Comparison of ENCODE assay signal across 20 mouse cellular contexts in the genomic region with DNA sequence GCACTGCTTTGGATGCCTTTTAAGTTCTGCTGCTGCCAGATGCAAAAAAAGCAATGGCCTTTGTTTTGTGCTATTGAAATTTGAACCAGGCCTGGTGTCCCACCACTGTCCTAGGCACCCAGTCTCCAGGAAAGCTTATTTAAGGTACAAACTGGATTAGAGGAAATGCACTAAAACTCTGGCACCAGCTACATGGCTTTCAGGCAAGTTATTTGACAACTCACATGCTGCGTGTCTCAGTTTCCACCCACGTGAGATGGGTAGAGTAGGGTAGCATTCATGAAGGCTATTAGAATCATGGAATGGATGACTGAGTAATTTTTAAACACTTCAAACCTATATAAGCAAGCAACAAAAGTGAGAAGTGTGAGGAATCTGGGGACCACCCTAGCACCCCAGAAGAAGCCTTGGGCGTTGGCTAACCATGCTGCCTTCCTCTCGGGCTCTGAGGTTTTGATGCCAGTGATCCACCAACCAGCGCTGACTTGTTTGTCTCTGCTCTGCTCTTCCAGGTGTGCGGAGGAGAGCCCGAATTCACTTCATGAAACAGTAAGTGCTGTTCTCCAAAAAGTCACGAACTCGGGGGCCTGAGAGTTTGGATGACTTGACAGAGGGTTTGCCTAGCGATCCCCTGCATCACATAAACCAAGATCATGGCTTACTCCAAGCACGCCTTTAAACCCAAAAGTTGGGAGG. TPM values are rescaled to one million over a fixed set of nuclear protein-coding genes. Genes with fewer than 3 reads are reported as not detected.
DNase-seq lines count a peak whose midpoint lies in the region; TF ChIP-seq lines count a peak whose summit lies in the region.
"Had no signal": no experiment of that assay in that cellular context is flagged by ENCODE, and none has a peak within 500 bp of the region (broad histone marks: within the 10 kb centered on the region; RNA-seq: fewer than 3 reads in every experiment).

No protein-coding gene starts in this region.

- DNase-seq in heart, adult 11 months = peak; percentile 71
- no peak for DNase-seq in heart, adult 9 months (ENCODE audit: low spot score in 2 of 2)
- peak; percentile 64 to 79 for DNase-seq in thymus, adult 18-20 months
- DNase-seq in thymus, postnatal 14 days = peak; percentile 80
- no peak for DNase-seq in layer of hippocampus, adult 2 months (ENCODE audit: low spot score in 2 of 2)
- DNase-seq in adrenal gland, postnatal 25 days = no peak
- DNase-seq in layer of hippocampus, postnatal 14 days (ENCODE audit: low spot score in 2 of 2) = no peak
- DNase-seq: adrenal gland, postnatal 10 days; cerebellum, adult 18-20 months; cerebellum, postnatal 10 days; gastrocnemius, postnatal 14 days; heart, postnatal 14 days had no signal

- no peak overlapping the region for H3K4me3 ChIP-seq in layer of hippocampus, adult 2 months
- H3K4me3 ChIP-seq: embryonic facial prominence, embryonic 12.5 days; forebrain, embryonic 15.5 days; hindbrain, embryonic 13.5 days had no signal

- H3K27ac ChIP-seq in layer of hippocampus, adult 2 months = no peak overlapping the region
- H3K27ac ChIP-seq: embryonic facial prominence, embryonic 12.5 days; forebrain, embryonic 15.5 days; hindbrain, embryonic 13.5 days; hindbrain, postnatal 0 days had no signal

- no peak for TF ChIP-seq CTCF in layer of hippocampus, adult 2 months (conservative IDR thresholded peaks at IDR 0.05)

RNA-seq across cellular contexts. Expression of a gene that starts 11.1 kb away (rescaled TPM):
- not detected for total RNA-seq in layer of hippocampus, adult 2 months (2021)
- total RNA-seq in adrenal gland, postnatal 25 days (2021) = not detected in 2 replicates
- not detected for total RNA-seq in layer of hippocampus, postnatal 14 days (2021)
- total RNA-seq: common myeloid progenitor, adult 5-6 weeks; gastrocnemius, adult 18-20 months; gastrocnemius, postnatal 14 days; hematopoietic stem cell, adult 5-6 weeks; hindbrain, postnatal 0 days; MEL had no signal

RNA-seq across cellular contexts. Expression of a gene that starts 11.7 kb away (rescaled TPM):
- 1 to 10 TPM in 1 of 2 experiments, under 1 TPM in 1; 0.59 to 1.3 TPM for total RNA-seq in layer of hippocampus, adult 2 months (2021)
- 0.30 TPM in 1 of 2 replicates, not detected in the other for total RNA-seq in adrenal gland, postnatal 25 days (2021)
- 1 to 10 TPM; 1.4 to 4.0 TPM for total RNA-seq in layer of hippocampus, postnatal 14 days (2021)
- total RNA-seq: common myeloid progenitor, adult 5-6 weeks; hematopoietic stem cell, adult 5-6 weeks; MEL had no signal

RNA-seq across cellular contexts. Expression of a gene that starts 39.5 kb away (rescaled TPM):
- total RNA-seq in layer of hippocampus, adult 2 months (2021) = not detected
- total RNA-seq in adrenal gland, postnatal 25 days (2021) = 0.27 TPM in 1 of 2 replicates, not detected in the other
- total RNA-seq in layer of hippocampus, postnatal 14 days (2021) = not detected
- total RNA-seq: common myeloid progenitor, adult 5-6 weeks; gastrocnemius, adult 18-20 months; hematopoietic stem cell, adult 5-6 weeks; hindbrain, postnatal 0 days; MEL had no signal

Comparison
In these comparisons a context has a peak if more than half of its experiments do, and no peak if none do; other contexts are left out.
1. DNase-seq: peak in heart, adult 11 months (single experiment), thymus, adult 18-20 months (2 of 2) and thymus, postnatal 14 days (single experiment); none in heart, adult 9 months (0 of 2), layer of hippocampus, adult 2 months (0 of 2), adrenal gland, postnatal 25 days (single experiment) and layer of hippocampus, postnatal 14 days (0 of 2).